Mouse (Mus musculus) liver, adult 2 months (tissue): ENCODE measurements around the gene Galntl6.

Experiments
- CTCF ChIP-seq: fragments of 200-500 bp; IDR thresholded peaks from 2 replicates; pipeline ENCODE4 v1.5.1; 2011; ENCODE audit warnings: low read depth, low read length, control low read depth
- POLR2A ChIP-seq: fragments of 200-500 bp; IDR thresholded peaks from 2 replicates; pipeline ENCODE4 v1.6.1; 2011; ENCODE audit warnings: low read length, control low read depth; ENCODE audit not compliant: insufficient read depth; ENCODE audit errors: extremely low read depth

DNA sequence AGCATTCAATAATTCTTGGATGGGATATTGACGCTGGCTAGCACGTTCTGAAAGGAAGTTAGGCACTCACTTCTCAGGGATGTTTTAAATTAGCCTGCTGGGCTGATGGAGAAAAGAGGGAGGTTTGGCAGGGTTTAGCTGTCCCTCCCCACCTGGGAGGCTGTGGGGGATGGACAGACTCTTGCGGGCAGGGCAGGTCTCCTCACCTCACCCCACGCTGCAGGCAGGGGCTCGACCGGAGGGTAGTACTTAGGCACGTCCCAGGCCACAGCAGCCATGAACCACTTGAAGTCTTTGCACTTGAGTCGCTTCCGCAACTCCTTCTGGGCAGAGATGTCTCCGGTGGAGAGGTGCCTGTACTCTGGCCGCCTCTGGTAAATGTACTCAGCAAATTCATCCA is 1075.5 kb downstream of the Galntl6 start:
- TF ChIP-seq POLR2A: no peak
- no peak for TF ChIP-seq CTCF
